Mouse (Mus musculus) ES-Bruce4 (cell line): ENCODE data around the gene Gpc6.

Experiments used
- CTCF ChIP-seq: IDR thresholded peaks from one replicate; pipeline ENCODE4 v1.8.1; 2011; ENCODE audit warnings: low read depth, low read length
- EP300 ChIP-seq: IDR thresholded peaks from 2 replicates; pipeline ENCODE4 v1.6.1; 2011; ENCODE audit warnings: low read depth, low read length; ENCODE audit not compliant: insufficient read depth
- POLR2A ChIP-seq: IDR thresholded peaks from one replicate; pipeline ENCODE4 v1.8.1; 2011; ENCODE audit warnings: low read length; ENCODE audit not compliant: insufficient read depth

- no peak for TF ChIP-seq POLR2A
- no peak for TF ChIP-seq EP300
- no peak for TF ChIP-seq CTCF
Measured at GRCm38 (mm10) chr14:117605750-117606149, 680.6 kb downstream of the Gpc6 start.
